Mouse (Mus musculus) thymus, adult 2 months (tissue): Measurements from ENCODE around the gene Tsku. TPM values are rescaled to one million over a fixed set of nuclear protein-coding genes. Genes with fewer than 3 reads are reported as not detected.

ENCODE experiments used
- DNase-seq: peaks from one replicate; pipeline ENCODE4 v3.0.0; 2021
- H3K27ac ChIP-seq: fragments of 200-500 bp; 2 replicates; pipeline ENCODE4 v1.5.1; 2012; ENCODE audit warnings: low read length, control low read depth; ENCODE audit not compliant: control insufficient read depth, insufficient read depth
- H3K27me3 ChIP-seq: fragments of 200-500 bp; 2 replicates; pipeline ENCODE4 v1.6.1; 2012; ENCODE audit warnings: mild to moderate bottlenecking, low read length, moderate library complexity, mixed read lengths; ENCODE audit not compliant: control insufficient read depth, insufficient read depth
- H3K36me3 ChIP-seq: fragments of 200-500 bp; 2 replicates; pipeline ENCODE4 v1.6.1; 2012; ENCODE audit warnings: mild to moderate bottlenecking, low read length, moderate library complexity; ENCODE audit not compliant: control insufficient read depth, insufficient read depth
- H3K4me1 ChIP-seq: fragments of 200-500 bp; replicated peaks from 2 replicates; pipeline ENCODE4 v1.6.1; 2012; ENCODE audit warnings: low read length; ENCODE audit not compliant: control insufficient read depth, insufficient read depth
- H3K4me3 ChIP-seq: fragments of 200-500 bp; 2 replicates; pipeline ENCODE4 v1.5.1; 2012; ENCODE audit warnings: mild to moderate bottlenecking, low read length, control low read depth, moderate library complexity; ENCODE audit not compliant: control insufficient read depth, insufficient read depth
- CTCF ChIP-seq: fragments of 200-500 bp; IDR thresholded peaks from 2 replicates; pipeline ENCODE4 v1.5.1; 2012; ENCODE audit warnings: mild to moderate bottlenecking, control low read depth, low read length, moderate library complexity, borderline replicate concordance; ENCODE audit not compliant: control insufficient read depth, poor library complexity, insufficient read depth; ENCODE audit errors: extremely low read depth
- POLR2A ChIP-seq: fragments of 200-500 bp; IDR thresholded peaks from 2 replicates; pipeline ENCODE4 v1.6.1; 2012; ENCODE audit warnings: mild to moderate bottlenecking, low read length, control low read depth, moderate library complexity; ENCODE audit not compliant: control insufficient read depth, poor library complexity, insufficient read depth; ENCODE audit errors: extremely low read depth
- WGBS: fragments of 180-500 bp; shearing (Covaris S2); methylation state at CpG from one replicate; pipeline ENCODE4 v1.1.7; 2018; 5-methylcytosine and 5-hydroxymethylcytosine counted together
- polyA plus RNA-seq: library from polyadenylated mRNA; depleted of rRNA; stranded (reverse); fragments of >200 nt; gene quantifications from 2 replicates; pipeline ENCODE4 v1.2.3, GENCODE M21; 2012

Gene Tsku
- polyA plus RNA-seq, 1 experiment: 11.1 TPM

GRCm38 (mm10) chr7:98353616-98354015 is 7.5 kb downstream of the Tsku start:
- no peaks in the 10 kb centered on the region for H3K36me3 ChIP-seq
- no peak for TF ChIP-seq POLR2A
- no peak for TF ChIP-seq CTCF
- H3K4me3 ChIP-seq: no peak overlapping the region
- H3K27ac ChIP-seq: no peak overlapping the region
- DNase-seq: no peak
- H3K27me3 ChIP-seq: no peaks in the 10 kb centered on the region; the same call in 1 of the 2 replicates
- WGBS: 96% methylated on average over 5 of the region's 5 CpGs
- H3K4me1 ChIP-seq: no peaks in the 10 kb centered on the region

- no peak for DNase-seq
These were observed 9.6 kb downstream of the Tsku start for GRCm38 (mm10) chr7:98351523-98351922.

GRCm38 (mm10) chr7:98349821-98350220 is 11.3 kb downstream of the Tsku start:
- no peak for DNase-seq
- Histone ChIP-seq H3K27ac (no peak overlapping the region), H3K27me3 (no peaks in the 10 kb centered on the region), H3K4me3 (no peak overlapping the region), H3K36me3 (no peaks in the 10 kb centered on the region), H3K4me1 (no peaks in the 10 kb centered on the region)
- 97% methylated on average over 6 of the region's 6 CpGs for WGBS
- TF ChIP-seq CTCF (no peak), POLR2A (no peak)

More at GRCm38 (mm10) chr7:98351523-98351922, 9.6 kb downstream of the Tsku start:
- H3K36me3 ChIP-seq: no peaks in the 10 kb centered on the region
- H3K4me1 ChIP-seq: no peaks in the 10 kb centered on the region
- H3K4me3 ChIP-seq: no peak overlapping the region
- no peak overlapping the region for H3K27ac ChIP-seq
- 97% methylated on average over 3 of the region's 3 CpGs for WGBS
- no peaks in the 10 kb centered on the region for H3K27me3 ChIP-seq
- TF ChIP-seq POLR2A: no peak
- no peak for TF ChIP-seq CTCF

- H3K27ac ChIP-seq: no peak overlapping the region
- H3K4me3 ChIP-seq: no peak overlapping the region
- H3K27me3 ChIP-seq: no peaks in the 10 kb centered on the region
- 20% methylated on average over 5 of the region's 5 CpGs for WGBS
- H3K4me1 ChIP-seq: no peaks in the 10 kb centered on the region
- TF ChIP-seq POLR2A (no peak), CTCF (peak; percentile 87; the same call in 1 of the 2 replicates)
- DNase-seq: peak; percentile 86
- H3K36me3 ChIP-seq: no peaks in the 10 kb centered on the region
These were observed 12.0 kb downstream of the Tsku start for GRCm38 (mm10) chr7:98349096-98349495.

- DNase-seq: peak; percentile 70
- H3K27ac ChIP-seq: no peak overlapping the region
- TF ChIP-seq POLR2A: no peak
- peak; percentile 68; the same call in 1 of the 2 replicates for TF ChIP-seq CTCF
- 41% methylated on average over 7 of the region's 7 CpGs for WGBS
- H3K4me3 ChIP-seq: no peak overlapping the region
- no peaks in the 10 kb centered on the region for H3K36me3 ChIP-seq
- H3K4me1 ChIP-seq: no peaks in the 10 kb centered on the region
- H3K27me3 ChIP-seq: no peaks in the 10 kb centered on the region
These were observed 13.1 kb downstream of the Tsku start for GRCm38 (mm10) chr7:98348043-98348442.

- no peak overlapping the region for H3K4me3 ChIP-seq
- 92% methylated on average over 5 of the region's 5 CpGs for WGBS
- no peaks in the 10 kb centered on the region for H3K27me3 ChIP-seq
- DNase-seq: no peak
- no peaks in the 10 kb centered on the region for H3K36me3 ChIP-seq
- TF ChIP-seq CTCF: no peak
- TF ChIP-seq POLR2A: no peak
- no peaks in the 10 kb centered on the region for H3K4me1 ChIP-seq
- no peak overlapping the region for H3K27ac ChIP-seq
These were observed 13.7 kb downstream of the Tsku start for GRCm38 (mm10) chr7:98347471-98347870.

- WGBS: 83% methylated on average over 6 of the region's 6 CpGs
- peaks cover 5% of the 10 kb centered on the region; the same call in 1 of the 2 replicates for H3K4me1 ChIP-seq
- no peak for DNase-seq
- no peak overlapping the region for H3K4me3 ChIP-seq
- H3K27me3 ChIP-seq: no peaks in the 10 kb centered on the region
- no peaks in the 10 kb centered on the region for H3K36me3 ChIP-seq
- TF ChIP-seq POLR2A: no peak
- H3K27ac ChIP-seq: no peak overlapping the region
These were observed 16.1 kb downstream of the Tsku start for GRCm38 (mm10) chr7:98345036-98345435.
